ENCODE assay signal across 8 mouse cellular contexts in genomic region chr2:180118661-180119438, GRCm38 (mm10). TPM values are rescaled to one million over a fixed set of nuclear protein-coding genes. Genes with fewer than 3 reads are reported as not detected.
DNase-seq lines count a peak whose midpoint lies in the region; ATAC-seq lines count a peak whose summit lies in the region.

Gene Osbpl2 (plus strand): TSS chr2:180119306.

- peak within 1 kb of the TSS; percentile 92 for H3K27ac ChIP-seq in hindbrain, embryonic 12.5 days

- H3K4me1 ChIP-seq in hindbrain, embryonic 12.5 days: peaks cover 50% of the 10 kb centered on the region

- no peaks in the 10 kb centered on the region for H3K27me3 ChIP-seq in hindbrain, embryonic 12.5 days

- H3K4me2 ChIP-seq in hindbrain, embryonic 12.5 days (replicated peaks): peak within 1 kb of the TSS; percentile 93

- no peaks in the 10 kb centered on the region for H3K9me3 ChIP-seq in hindbrain, embryonic 12.5 days (replicated peaks)

- WGBS in hindbrain, embryonic 12.5 days: under 1% methylated on average over 55 of the region's 55 CpGs

- H3K4me3 ChIP-seq in hindbrain, embryonic 12.5 days: peak within 1 kb of the TSS; percentile 92

- H3K9ac ChIP-seq in hindbrain, embryonic 12.5 days: peak within 1 kb of the TSS; percentile 91

- DNase-seq in NIH3T3 (ENCODE audit: low read depth): peak; percentile 99
- DNase-seq in cerebellum, postnatal 10 days: peak; percentile 100
- DNase-seq in frontal cortex, postnatal 10 days (ENCODE audit: low spot score in 2 of 2): peak; percentile 100
- DNase-seq in layer of hippocampus, postnatal 14 days (ENCODE audit: low spot score in 2 of 2): peak; percentile 99 to 100
- peak; percentile 99 for DNase-seq in lung, postnatal 14 days
- peak; percentile 93 for DNase-seq in retina, adult 2 months (ENCODE audit: low read depth, low spot score)
- peak; percentile 98 to 99 for DNase-seq in thymus, postnatal 36 days

- ATAC-seq in hindbrain, embryonic 12.5 days (ENCODE audit: low FRiP score): peak; percentile 98

- peaks cover 9% of the 10 kb centered on the region; the same call in 1 of the 2 replicates for H3K36me3 ChIP-seq in hindbrain, embryonic 12.5 days

RNA-seq across cellular contexts. Expression of gene Osbpl2, which starts in this region (rescaled TPM):
- 52.2 and 53.8 TPM in 2 replicates for polyA plus RNA-seq in hindbrain, embryonic 12.5 days (2016; fragmentation: Nextera tagmentation; extraction: Ambion mirVana)
- 10 to 100 TPM; 52.0 to 53.5 TPM for total RNA-seq in layer of hippocampus, postnatal 14 days (2021)

Comparison
In these comparisons a context has a peak if more than half of its experiments do, and no peak if none do; other contexts are left out.
1. Peak in every context shown above with its lines: DNase-seq, ATAC-seq, H3K4me3 ChIP-seq and H3K27ac ChIP-seq.